Mouse (Mus musculus): Measurements from ENCODE around the gene Mthfd2l.

Gene Mthfd2l

GRCm38 (mm10) chr5:90930971-90931851, at the start of gene Mthfd2l:
Mthfd2l (plus strand) TSS chr5:90931117.
- Histone ChIP-seq H3K4me3 (replicated peaks; ENCODE audit: low read length) (peak within 1 kb of the TSS; percentile 75), H3K4me1 (replicated peaks; ENCODE audit: low read depth, low read length) (peaks cover 6% of the 10 kb centered on the region), H3K27me3 (ENCODE audit: insufficient read depth, low read length) (peaks cover 13% of the 10 kb centered on the region), H3K9me3 (ENCODE audit: low read length) (no peaks in the 10 kb centered on the region), H3K36me3 (ENCODE audit: insufficient read depth, low read length) (no peaks in the 10 kb centered on the region)
- TF ChIP-seq POU5F1 (IDR thresholded peaks at IDR 0.05; ENCODE audit: borderline replicate concordance, low read length) (no peak), NANOG (IDR thresholded peaks at IDR 0.05; ENCODE audit: borderline replicate concordance, low read length) (no peak), CTCF (conservative IDR thresholded peaks at IDR 0.05; ENCODE audit: low read length) (no peak)

GRCm38 (mm10) chr5:90881682-90882081, 49.2 kb upstream of the Mthfd2l start:
- peaks cover 3% of the 10 kb centered on the region for H3K9me3 ChIP-seq (ENCODE audit: low read length)
- H3K4me3 ChIP-seq (replicated peaks; ENCODE audit: low read length) = no peak overlapping the region
- H3K4me1 ChIP-seq (replicated peaks; ENCODE audit: low read depth, low read length) = no peaks in the 10 kb centered on the region
- no peaks in the 10 kb centered on the region for H3K36me3 ChIP-seq (ENCODE audit: insufficient read depth, low read length)
- no peaks in the 10 kb centered on the region for H3K27me3 ChIP-seq (ENCODE audit: insufficient read depth, low read length)
- TF ChIP-seq POU5F1 (IDR thresholded peaks at IDR 0.05; ENCODE audit: borderline replicate concordance, low read length) (no peak), NANOG (IDR thresholded peaks at IDR 0.05; ENCODE audit: borderline replicate concordance, low read length) (no peak), CTCF (conservative IDR thresholded peaks at IDR 0.05; ENCODE audit: low read length) (no peak)

- no peaks in the 10 kb centered on the region for H3K4me1 ChIP-seq (replicated peaks; ENCODE audit: low read depth, low read length)
- no peak overlapping the region for H3K4me3 ChIP-seq (replicated peaks; ENCODE audit: low read length)
- peaks cover 3% of the 10 kb centered on the region for H3K9me3 ChIP-seq (ENCODE audit: low read length)
- TF ChIP-seq CTCF (conservative IDR thresholded peaks at IDR 0.05; ENCODE audit: low read length) (no peak), POU5F1 (IDR thresholded peaks at IDR 0.05; ENCODE audit: borderline replicate concordance, low read length) (no peak), NANOG (IDR thresholded peaks at IDR 0.05; ENCODE audit: borderline replicate concordance, low read length) (no peak)
- no peaks in the 10 kb centered on the region for H3K36me3 ChIP-seq (ENCODE audit: insufficient read depth, low read length)
- H3K27me3 ChIP-seq (ENCODE audit: insufficient read depth, low read length) = no peaks in the 10 kb centered on the region
Measured at GRCm38 (mm10) chr5:90882146-90882545, 48.8 kb upstream of the Mthfd2l start.

DNA sequence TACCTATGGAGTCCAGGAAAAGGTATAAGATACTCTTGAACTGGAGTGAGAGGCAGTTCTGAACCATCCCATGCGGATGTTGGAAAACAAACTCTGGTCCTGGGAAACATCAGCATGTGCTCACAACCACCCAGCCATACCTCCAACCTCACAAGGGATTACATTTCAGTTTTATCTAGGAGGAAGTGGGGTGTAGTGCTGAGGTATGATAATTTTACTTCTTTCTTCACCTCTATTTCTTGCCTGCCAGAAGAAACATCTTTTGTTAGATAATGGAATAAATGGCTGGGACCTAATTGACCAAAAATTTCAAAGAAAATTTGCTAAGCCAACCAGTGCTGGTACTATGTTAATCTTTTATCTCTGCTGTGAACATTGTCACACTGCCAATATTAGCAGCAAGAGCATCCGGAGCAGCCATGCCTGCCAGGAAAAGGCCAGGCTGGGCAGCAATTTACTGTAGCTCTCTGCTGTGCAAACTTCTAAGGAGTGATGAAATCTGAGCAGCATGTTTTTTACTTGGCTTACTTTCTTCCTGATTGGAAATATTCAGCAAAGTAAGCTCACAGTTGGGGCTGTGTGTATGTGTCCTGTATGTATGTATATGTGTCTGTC, 46.2 kb upstream of the Mthfd2l start:
- H3K9me3 ChIP-seq (ENCODE audit: low read length) = peaks cover 3% of the 10 kb centered on the region
- H3K4me1 ChIP-seq (replicated peaks; ENCODE audit: low read depth, low read length) = no peaks in the 10 kb centered on the region
- no peak for TF ChIP-seq POU5F1 (IDR thresholded peaks at IDR 0.05; ENCODE audit: borderline replicate concordance, low read length)
- no peak for TF ChIP-seq CTCF (conservative IDR thresholded peaks at IDR 0.05; ENCODE audit: low read length)
- TF ChIP-seq NANOG (IDR thresholded peaks at IDR 0.05; ENCODE audit: borderline replicate concordance, low read length) = no peak
- 0 out of 2 replicates have a peak, but pooled peaks cover 7% of the 10 kb centered on the region for H3K27me3 ChIP-seq (ENCODE audit: insufficient read depth, low read length)
- H3K36me3 ChIP-seq (ENCODE audit: insufficient read depth, low read length) = no peaks in the 10 kb centered on the region
- H3K4me3 ChIP-seq (replicated peaks; ENCODE audit: low read length) = no peak overlapping the region

DNA sequence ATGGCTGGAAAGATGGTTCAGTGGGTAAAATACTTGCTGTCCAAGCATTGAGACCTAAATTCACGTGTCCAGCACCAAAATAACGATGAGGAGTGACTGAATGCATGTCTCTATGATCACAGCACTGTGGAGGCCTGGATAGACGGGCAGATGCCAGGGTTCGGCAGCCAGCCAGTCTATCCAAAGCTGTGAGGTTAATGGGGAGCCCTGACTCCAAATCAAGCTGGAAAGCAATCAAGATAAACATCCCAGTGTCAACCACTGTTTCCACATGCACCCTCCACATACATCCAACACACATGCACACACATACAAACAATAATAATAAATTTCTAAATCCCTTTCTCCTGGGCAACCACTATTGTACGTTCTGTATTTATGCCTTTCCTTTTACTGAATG, 42.3 kb upstream of the Mthfd2l start:
- Histone ChIP-seq H3K4me3 (replicated peaks; ENCODE audit: low read length) (no peak overlapping the region), H3K9me3 (ENCODE audit: low read length) (no peaks in the 10 kb centered on the region), H3K36me3 (ENCODE audit: insufficient read depth, low read length) (no peaks in the 10 kb centered on the region), H3K4me1 (replicated peaks; ENCODE audit: low read depth, low read length) (peaks cover 14% of the 10 kb centered on the region), H3K27me3 (ENCODE audit: insufficient read depth, low read length) (peaks cover 26% of the 10 kb centered on the region)
- no peak for TF ChIP-seq NANOG (IDR thresholded peaks at IDR 0.05; ENCODE audit: borderline replicate concordance, low read length)
- no peak for TF ChIP-seq CTCF (conservative IDR thresholded peaks at IDR 0.05; ENCODE audit: low read length)

DNA sequence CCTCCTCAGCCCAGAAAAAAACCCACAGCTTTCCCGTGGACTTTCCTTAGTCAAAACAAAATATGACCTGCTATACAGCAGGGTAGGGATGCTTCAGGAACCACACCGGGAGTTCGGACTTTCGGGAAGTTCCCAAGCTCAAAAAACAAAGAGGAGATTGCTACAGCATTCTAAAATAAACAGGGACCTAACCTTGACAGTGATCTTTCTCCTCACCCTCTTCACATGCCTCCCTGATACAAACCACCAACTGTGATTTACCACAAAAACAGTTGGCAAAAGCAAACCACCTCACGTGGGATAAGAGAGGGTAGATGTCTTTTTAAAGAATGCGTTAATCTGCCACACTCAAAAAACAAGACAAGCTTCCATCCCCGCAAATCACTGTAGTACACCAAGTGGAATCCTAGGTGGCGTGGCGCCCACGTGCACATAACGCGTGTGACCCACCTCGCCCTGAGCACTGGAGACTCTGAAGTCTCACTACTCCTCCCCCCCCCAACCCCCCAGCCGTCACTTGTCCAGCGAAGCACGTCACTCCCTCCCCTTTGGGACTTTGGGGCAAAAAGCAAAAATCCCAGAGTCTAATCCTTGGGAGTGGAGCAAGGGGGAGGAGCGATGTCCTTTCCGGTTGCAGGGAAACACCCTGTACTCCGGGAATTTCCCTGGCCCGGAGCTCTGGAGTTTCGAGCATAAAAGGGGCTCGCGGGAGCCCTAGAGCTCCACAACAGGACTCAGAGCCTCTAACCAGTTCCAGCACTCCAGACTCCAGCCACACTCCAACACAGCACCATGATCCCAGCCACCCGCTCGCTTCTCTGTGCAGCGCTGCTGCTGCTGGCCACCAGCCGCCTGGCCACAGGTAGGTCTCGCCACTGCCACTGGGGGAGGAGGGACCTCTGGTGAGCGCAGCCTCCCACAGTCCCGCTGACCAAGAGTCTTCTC, 40.1 kb upstream of the Mthfd2l start, which contains the start of gene Cxcl1:
Gene Cxcl1, plus strand, starts transcription at position 723 of the 945 bp plus-strand sequence.
- Histone ChIP-seq H3K36me3 (ENCODE audit: insufficient read depth, low read length) (no peaks in the 10 kb centered on the region), H3K9me3 (ENCODE audit: low read length) (no peaks in the 10 kb centered on the region), H3K27me3 (ENCODE audit: insufficient read depth, low read length) (peaks cover 26% of the 10 kb centered on the region), H3K4me1 (replicated peaks; ENCODE audit: low read depth, low read length) (peaks cover 14% of the 10 kb centered on the region), H3K4me3 (replicated peaks; ENCODE audit: low read length) (peak within 1 kb of the TSS; percentile 75)
- no peak for TF ChIP-seq CTCF (conservative IDR thresholded peaks at IDR 0.05; ENCODE audit: low read length)
- TF ChIP-seq NANOG (IDR thresholded peaks at IDR 0.05; ENCODE audit: borderline replicate concordance, low read length) = no peak
- TF ChIP-seq POU5F1 (IDR thresholded peaks at IDR 0.05; ENCODE audit: borderline replicate concordance, low read length) = no peak

DNA sequence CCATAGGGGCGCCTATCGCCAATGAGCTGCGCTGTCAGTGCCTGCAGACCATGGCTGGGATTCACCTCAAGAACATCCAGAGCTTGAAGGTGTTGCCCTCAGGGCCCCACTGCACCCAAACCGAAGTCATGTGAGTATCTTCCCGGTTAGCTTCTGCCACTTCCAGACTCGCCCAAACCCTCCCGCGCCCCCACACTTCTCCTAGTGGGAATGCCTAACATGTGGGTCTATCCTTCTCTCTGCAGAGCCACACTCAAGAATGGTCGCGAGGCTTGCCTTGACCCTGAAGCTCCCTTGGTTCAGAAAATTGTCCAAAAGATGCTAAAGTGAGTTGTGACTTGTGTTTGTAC, 39.5 kb upstream of the Mthfd2l start:
- no peak for TF ChIP-seq CTCF (conservative IDR thresholded peaks at IDR 0.05; ENCODE audit: low read length)
- TF ChIP-seq POU5F1 (IDR thresholded peaks at IDR 0.05; ENCODE audit: borderline replicate concordance, low read length) = no peak
- TF ChIP-seq NANOG (IDR thresholded peaks at IDR 0.05; ENCODE audit: borderline replicate concordance, low read length) = no peak
- no peaks in the 10 kb centered on the region for H3K36me3 ChIP-seq (ENCODE audit: insufficient read depth, low read length)
- H3K27me3 ChIP-seq (ENCODE audit: insufficient read depth, low read length) = peaks cover 26% of the 10 kb centered on the region
- H3K4me1 ChIP-seq (replicated peaks; ENCODE audit: low read depth, low read length) = peaks cover 14% of the 10 kb centered on the region
- peak overlapping the region; percentile 75 for H3K4me3 ChIP-seq (replicated peaks; ENCODE audit: low read length)
- H3K9me3 ChIP-seq (ENCODE audit: low read length) = no peaks in the 10 kb centered on the region

GRCm38 (mm10) chr5:90894231-90894630, 36.7 kb upstream of the Mthfd2l start:
- H3K9me3 ChIP-seq (ENCODE audit: low read length) = no peaks in the 10 kb centered on the region
- H3K36me3 ChIP-seq (ENCODE audit: insufficient read depth, low read length) = no peaks in the 10 kb centered on the region
- peaks cover 14% of the 10 kb centered on the region for H3K4me1 ChIP-seq (replicated peaks; ENCODE audit: low read depth, low read length)
- H3K4me3 ChIP-seq (replicated peaks; ENCODE audit: low read length) = no peak overlapping the region
- TF ChIP-seq NANOG (IDR thresholded peaks at IDR 0.05; ENCODE audit: borderline replicate concordance, low read length) (no peak), POU5F1 (IDR thresholded peaks at IDR 0.05; ENCODE audit: borderline replicate concordance, low read length) (no peak), CTCF (conservative IDR thresholded peaks at IDR 0.05; ENCODE audit: low read length) (no peak)
- H3K27me3 ChIP-seq (ENCODE audit: insufficient read depth, low read length) = peaks cover 25% of the 10 kb centered on the region

Measured in E14TG2a.4 (cell line).